Mouse (Mus musculus): ENCODE results near the gene Adamts12. TPM values are rescaled to one million over a fixed set of nuclear protein-coding genes. Genes with fewer than 3 reads are reported as not detected.

The Adamts12 gene
- polyA plus RNA-seq, 1 experiment from 2014 or later: 4.5 TPM

GRCm38 (mm10) chr15:11320481-11320880 is 255.9 kb downstream of the Adamts12 start:
- 27% methylated on average over 8 of the region's 8 CpGs for WGBS
- no peaks in the 10 kb centered on the region for H3K9me3 ChIP-seq (ENCODE audit: control insufficient read depth, low read length)
- peak; percentile 64 for DNase-seq (ENCODE audit: low spot score)
- H3K27ac ChIP-seq (ENCODE audit: low read depth): no peak overlapping the region
- 0 out of 2 replicates have a peak, but pooled peaks cover 3% of the 10 kb centered on the region for H3K4me1 ChIP-seq (replicated peaks; ENCODE audit: control insufficient read depth, insufficient read depth, low read length)
- H3K9ac ChIP-seq (ENCODE audit: low read length): no peak overlapping the region
- no peak; the same call in 1 of the 2 replicates for ATAC-seq (replicated peaks; ENCODE audit: low FRiP score, low TSS enrichment, low read depth)
- H3K4me3 ChIP-seq (ENCODE audit: low read depth, low read length): no peak overlapping the region
- no peak overlapping the region for H3K4me2 ChIP-seq (ENCODE audit: low read length)
- H3K36me3 ChIP-seq (ENCODE audit: control insufficient read depth, insufficient read depth, low read length): no peaks in the 10 kb centered on the region
- H3K27me3 ChIP-seq (replicated peaks; ENCODE audit: control insufficient read depth, insufficient read depth, low read length): no peaks in the 10 kb centered on the region

GRCm38 (mm10) chr15:11339467-11340180 is 275.0 kb downstream of the Adamts12 start:
- no peak for DNase-seq (ENCODE audit: low spot score)
- Histone ChIP-seq H3K4me3 (ENCODE audit: low read depth, low read length) (no peak overlapping the region), H3K27ac (ENCODE audit: low read depth) (no peak overlapping the region), H3K9ac (ENCODE audit: low read length) (no peak overlapping the region), H3K4me2 (ENCODE audit: low read length) (no peak overlapping the region), H3K4me1 (replicated peaks; ENCODE audit: control insufficient read depth, insufficient read depth, low read length) (no peaks in the 10 kb centered on the region), H3K9me3 (ENCODE audit: control insufficient read depth, low read length) (no peaks in the 10 kb centered on the region), H3K36me3 (ENCODE audit: control insufficient read depth, insufficient read depth, low read length) (no peaks in the 10 kb centered on the region), H3K27me3 (replicated peaks; ENCODE audit: control insufficient read depth, insufficient read depth, low read length) (no peaks in the 10 kb centered on the region)
- no peak for ATAC-seq (replicated peaks; ENCODE audit: low FRiP score, low TSS enrichment, low read depth)
- 71% methylated on average over 7 of the region's 7 CpGs for WGBS

GRCm38 (mm10) chr15:11355865-11356264 is 291.3 kb downstream of the Adamts12 start:
- no peaks in the 10 kb centered on the region for H3K27me3 ChIP-seq (replicated peaks; ENCODE audit: control insufficient read depth, insufficient read depth, low read length)
- no peak overlapping the region for H3K4me3 ChIP-seq (ENCODE audit: low read depth, low read length)
- no peak overlapping the region for H3K9ac ChIP-seq (ENCODE audit: low read length)
- no peaks in the 10 kb centered on the region for H3K9me3 ChIP-seq (ENCODE audit: control insufficient read depth, low read length)
- DNase-seq (ENCODE audit: low spot score) (no peak), ATAC-seq (replicated peaks; ENCODE audit: low FRiP score, low TSS enrichment, low read depth) (no peak)
- no peak overlapping the region for H3K27ac ChIP-seq (ENCODE audit: low read depth)
- 81% methylated on average over 3 of the region's 3 CpGs for WGBS
- H3K36me3 ChIP-seq (ENCODE audit: control insufficient read depth, insufficient read depth, low read length): no peaks in the 10 kb centered on the region
- no peaks in the 10 kb centered on the region for H3K4me1 ChIP-seq (replicated peaks; ENCODE audit: control insufficient read depth, insufficient read depth, low read length)
- no peak overlapping the region for H3K4me2 ChIP-seq (ENCODE audit: low read length)

GRCm38 (mm10) chr15:11357501-11357900 is 292.9 kb downstream of the Adamts12 start:
- WGBS: 96% methylated on average over 2 of the region's 2 CpGs
- H3K9me3 ChIP-seq (ENCODE audit: control insufficient read depth, low read length): no peaks in the 10 kb centered on the region

GRCm38 (mm10) chr15:11360888-11361287 is 296.3 kb downstream of the Adamts12 start:
- H3K4me1 ChIP-seq (replicated peaks; ENCODE audit: control insufficient read depth, insufficient read depth, low read length): no peaks in the 10 kb centered on the region
- no peak for ATAC-seq (replicated peaks; ENCODE audit: low FRiP score, low TSS enrichment, low read depth)
- H3K27me3 ChIP-seq (replicated peaks; ENCODE audit: control insufficient read depth, insufficient read depth, low read length): no peaks in the 10 kb centered on the region
- H3K9me3 ChIP-seq (ENCODE audit: control insufficient read depth, low read length): no peaks in the 10 kb centered on the region
- no peak for DNase-seq (ENCODE audit: low spot score)
- H3K4me3 ChIP-seq (ENCODE audit: low read depth, low read length): no peak overlapping the region
- no peak overlapping the region for H3K9ac ChIP-seq (ENCODE audit: low read length)
- no peak overlapping the region for H3K27ac ChIP-seq (ENCODE audit: low read depth)
- H3K36me3 ChIP-seq (ENCODE audit: control insufficient read depth, insufficient read depth, low read length): no peaks in the 10 kb centered on the region
- 83% methylated on average over 1 of the region's 1 CpGs for WGBS
- H3K4me2 ChIP-seq (ENCODE audit: low read length): no peak overlapping the region

More at GRCm38 (mm10) chr15:11357501-11357900, 292.9 kb downstream of the Adamts12 start:
- H3K9ac ChIP-seq (ENCODE audit: low read length): no peak overlapping the region
- no peak overlapping the region for H3K4me3 ChIP-seq (ENCODE audit: low read depth, low read length)
- no peak overlapping the region for H3K27ac ChIP-seq (ENCODE audit: low read depth)
- DNase-seq (ENCODE audit: low spot score): no peak
- no peaks in the 10 kb centered on the region for H3K27me3 ChIP-seq (replicated peaks; ENCODE audit: control insufficient read depth, insufficient read depth, low read length)
- no peak overlapping the region for H3K4me2 ChIP-seq (ENCODE audit: low read length)
- no peaks in the 10 kb centered on the region for H3K4me1 ChIP-seq (replicated peaks; ENCODE audit: control insufficient read depth, insufficient read depth, low read length)
- no peak for ATAC-seq (replicated peaks; ENCODE audit: low FRiP score, low TSS enrichment, low read depth)
- no peaks in the 10 kb centered on the region for H3K36me3 ChIP-seq (ENCODE audit: control insufficient read depth, insufficient read depth, low read length)

GRCm38 (mm10) chr15:11361824-11362223 is 297.2 kb downstream of the Adamts12 start:
- H3K9me3 ChIP-seq (ENCODE audit: control insufficient read depth, low read length): no peaks in the 10 kb centered on the region
- H3K27ac ChIP-seq (ENCODE audit: low read depth): no peak overlapping the region
- no peak for ATAC-seq (replicated peaks; ENCODE audit: low FRiP score, low TSS enrichment, low read depth)
- H3K27me3 ChIP-seq (replicated peaks; ENCODE audit: control insufficient read depth, insufficient read depth, low read length): no peaks in the 10 kb centered on the region
- 90% methylated on average over 5 of the region's 5 CpGs for WGBS
- H3K4me1 ChIP-seq (replicated peaks; ENCODE audit: control insufficient read depth, insufficient read depth, low read length): no peaks in the 10 kb centered on the region
- no peak for DNase-seq (ENCODE audit: low spot score)
- H3K9ac ChIP-seq (ENCODE audit: low read length): no peak overlapping the region
- no peak overlapping the region for H3K4me2 ChIP-seq (ENCODE audit: low read length)
- no peaks in the 10 kb centered on the region for H3K36me3 ChIP-seq (ENCODE audit: control insufficient read depth, insufficient read depth, low read length)
- no peak overlapping the region for H3K4me3 ChIP-seq (ENCODE audit: low read depth, low read length)

GRCm38 (mm10) chr15:11364112-11364511 is 299.5 kb downstream of the Adamts12 start:
- no peak overlapping the region for H3K9ac ChIP-seq (ENCODE audit: low read length)
- H3K9me3 ChIP-seq (ENCODE audit: control insufficient read depth, low read length): no peaks in the 10 kb centered on the region
- no peak overlapping the region for H3K4me3 ChIP-seq (ENCODE audit: low read depth, low read length)
- ATAC-seq (replicated peaks; ENCODE audit: low FRiP score, low TSS enrichment, low read depth) (no peak), DNase-seq (ENCODE audit: low spot score) (no peak)
- no peaks in the 10 kb centered on the region for H3K4me1 ChIP-seq (replicated peaks; ENCODE audit: control insufficient read depth, insufficient read depth, low read length)
- no peak overlapping the region for H3K4me2 ChIP-seq (ENCODE audit: low read length)
- no peak overlapping the region for H3K27ac ChIP-seq (ENCODE audit: low read depth)
- H3K36me3 ChIP-seq (ENCODE audit: control insufficient read depth, insufficient read depth, low read length): no peaks in the 10 kb centered on the region
- H3K27me3 ChIP-seq (replicated peaks; ENCODE audit: control insufficient read depth, insufficient read depth, low read length): no peaks in the 10 kb centered on the region
- 40% methylated on average over 2 of the region's 2 CpGs for WGBS

GRCm38 (mm10) chr15:11364795-11365194 is 300.2 kb downstream of the Adamts12 start:
- Histone ChIP-seq H3K36me3 (ENCODE audit: control insufficient read depth, insufficient read depth, low read length) (no peaks in the 10 kb centered on the region), H3K4me2 (ENCODE audit: low read length) (no peak overlapping the region), H3K9ac (ENCODE audit: low read length) (no peak overlapping the region), H3K4me3 (ENCODE audit: low read depth, low read length) (no peak overlapping the region), H3K4me1 (replicated peaks; ENCODE audit: control insufficient read depth, insufficient read depth, low read length) (no peaks in the 10 kb centered on the region), H3K27me3 (replicated peaks; ENCODE audit: control insufficient read depth, insufficient read depth, low read length) (no peaks in the 10 kb centered on the region), H3K27ac (ENCODE audit: low read depth) (no peak overlapping the region), H3K9me3 (ENCODE audit: control insufficient read depth, low read length) (no peaks in the 10 kb centered on the region)
- 91% methylated on average over 1 of the region's 1 CpGs for WGBS
- DNase-seq (ENCODE audit: low spot score): no peak
- no peak for ATAC-seq (replicated peaks; ENCODE audit: low FRiP score, low TSS enrichment, low read depth)

- Histone ChIP-seq H3K27ac (ENCODE audit: low read depth) (no peak overlapping the region), H3K4me2 (ENCODE audit: low read length) (no peak overlapping the region), H3K4me3 (ENCODE audit: low read depth, low read length) (no peak overlapping the region), H3K27me3 (replicated peaks; ENCODE audit: control insufficient read depth, insufficient read depth, low read length) (no peaks in the 10 kb centered on the region), H3K4me1 (replicated peaks; ENCODE audit: control insufficient read depth, insufficient read depth, low read length) (no peaks in the 10 kb centered on the region), H3K36me3 (ENCODE audit: control insufficient read depth, insufficient read depth, low read length) (no peaks in the 10 kb centered on the region), H3K9me3 (ENCODE audit: control insufficient read depth, low read length) (no peaks in the 10 kb centered on the region), H3K9ac (ENCODE audit: low read length) (no peak overlapping the region)
- no peak for ATAC-seq (replicated peaks; ENCODE audit: low FRiP score, low TSS enrichment, low read depth)
- WGBS: 75% methylated on average over 3 of the region's 3 CpGs
- DNase-seq (ENCODE audit: low spot score): no peak
These were observed 305.0 kb downstream of the Adamts12 start for GRCm38 (mm10) chr15:11369572-11369971.

Measured in intestine, embryonic 14.5 days (tissue).